Mouse (Mus musculus) regulatory T cell (primary cell): ENCODE measurements at regions not wholly inside any gene's neighbourhood (a gene's known extent, or its start where the extent isn't known, plus 50 kb on each side); places are given as distances from the start of the nearest gene placed in this dataset.

Source experiments
- in situ Hi-C: fragments of 300-600 bp; cut with MboI, MseI; formaldehyde crosslinking; loops from one replicate; pipeline ENCODE4 v1.15.1; 2025; ENCODE audit warnings: high pct_unique_total_duplicates

DNA sequence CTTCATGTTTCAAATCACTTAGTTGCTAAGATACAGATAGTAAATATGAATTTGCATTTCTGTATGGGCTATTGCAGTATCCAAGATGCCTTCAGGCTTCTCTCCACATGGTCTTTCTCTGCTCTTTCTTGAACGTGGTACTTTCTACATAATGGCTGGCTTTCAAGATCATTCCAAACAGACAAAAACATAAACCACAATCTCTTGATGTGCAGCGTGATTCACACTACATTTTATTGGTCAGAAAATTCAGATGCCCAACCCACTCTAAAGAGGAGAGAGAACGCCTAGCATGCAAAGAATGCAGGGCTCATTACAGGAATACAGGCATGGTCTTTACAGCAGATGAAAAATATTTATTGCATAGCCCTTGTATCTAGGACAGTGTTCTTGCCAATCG, 235.2 kb downstream of the Papss1 start:
- in situ Hi-C loops = loop anchor here (10.0 to 25.0 kb wide), 2 partner anchors 437 to 1675 kb away; no protein-coding TSS in a partner anchor

DNA sequence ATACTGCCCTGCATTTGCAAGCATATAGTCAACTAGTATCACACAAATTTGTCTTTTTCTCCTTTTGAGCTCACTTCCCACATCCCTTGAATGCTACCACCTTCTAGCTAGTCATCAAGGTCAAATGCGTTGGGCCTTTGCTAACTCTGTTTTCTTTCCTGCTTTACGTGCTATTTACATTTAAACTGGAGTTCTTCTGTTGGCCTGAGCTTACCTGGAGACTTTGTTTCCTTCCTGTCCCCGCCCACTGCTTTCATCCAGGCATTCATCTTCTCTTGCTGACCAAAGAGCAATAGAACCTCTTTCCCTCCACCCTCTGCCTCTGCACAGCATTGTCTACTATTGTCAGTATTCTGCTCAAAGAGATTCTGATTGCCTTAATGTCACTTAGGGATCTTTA, 237.0 kb downstream of the Papss1 start:
- in situ Hi-C loops = loop anchor here (25.0 kb wide), 1 partner anchor 439 kb away; no protein-coding TSS in a partner anchor

DNA sequence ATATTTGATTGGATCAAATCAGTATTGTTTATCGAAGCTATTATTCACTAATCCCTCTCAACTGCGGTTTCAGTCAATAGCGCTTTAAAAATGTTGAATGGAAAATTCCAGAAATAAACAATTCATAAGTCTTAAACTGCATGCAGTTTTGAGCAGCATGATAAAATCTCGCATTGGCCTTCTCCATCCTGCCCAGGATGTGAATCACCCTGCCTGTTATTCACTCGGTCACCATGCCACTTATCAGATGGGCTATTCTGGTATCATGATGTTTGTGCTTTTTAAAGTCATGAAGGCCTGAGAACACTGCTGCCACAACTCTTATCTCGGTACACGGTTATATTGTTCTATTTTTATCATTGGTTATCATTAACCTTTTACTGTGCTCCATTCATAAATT, 238.3 kb downstream of the Papss1 start:
- in situ Hi-C loops = loop anchor here (25.0 kb wide), 1 partner anchor 441 kb away; no protein-coding TSS in a partner anchor

DNA sequence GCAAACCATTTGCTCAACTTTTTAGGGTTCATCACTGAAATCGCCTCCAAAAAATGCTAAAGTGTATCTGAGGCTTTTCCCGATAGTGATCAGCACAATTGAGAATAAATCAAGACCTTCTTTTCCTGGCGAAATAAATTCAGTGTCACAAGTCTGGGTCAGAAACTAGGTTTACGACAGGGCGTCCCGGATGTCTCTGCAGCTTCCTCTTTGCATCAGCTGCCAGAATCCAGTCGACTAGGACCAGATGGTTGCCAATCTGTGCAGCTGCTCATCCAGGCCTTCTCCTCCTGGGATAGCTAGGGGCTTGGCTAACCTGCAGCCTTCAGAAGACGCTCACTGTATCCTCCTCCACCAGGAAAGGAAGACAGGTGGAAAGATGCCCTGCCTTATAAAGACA, 243.6 kb downstream of the Papss1 start:
- in situ Hi-C loops = loop anchor here (25.0 kb wide), 1 partner anchor 446 kb away; no protein-coding TSS in a partner anchor

DNA sequence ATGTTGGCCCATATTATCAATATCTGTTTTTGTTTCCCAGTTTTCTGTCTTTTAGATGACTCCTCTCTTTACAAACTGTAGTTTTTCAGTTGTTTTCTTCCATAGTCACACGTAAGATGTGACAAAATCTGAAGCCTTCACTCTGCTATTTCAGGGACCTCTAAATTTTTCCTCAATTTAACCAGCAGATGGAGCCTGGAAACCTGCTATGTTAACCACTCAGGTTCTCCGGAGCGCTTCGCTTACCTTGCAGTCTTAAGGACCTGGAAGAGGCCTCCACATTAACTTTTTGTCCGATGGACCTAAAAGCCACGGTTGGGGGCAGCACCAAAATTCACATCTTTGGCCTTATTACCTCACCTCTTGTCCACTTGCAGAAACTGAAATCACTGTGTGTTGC, 248.4 kb downstream of the Papss1 start:
- in situ Hi-C loops = loop anchor here (25.0 kb wide), 1 partner anchor 451 kb away; no protein-coding TSS in a partner anchor

DNA sequence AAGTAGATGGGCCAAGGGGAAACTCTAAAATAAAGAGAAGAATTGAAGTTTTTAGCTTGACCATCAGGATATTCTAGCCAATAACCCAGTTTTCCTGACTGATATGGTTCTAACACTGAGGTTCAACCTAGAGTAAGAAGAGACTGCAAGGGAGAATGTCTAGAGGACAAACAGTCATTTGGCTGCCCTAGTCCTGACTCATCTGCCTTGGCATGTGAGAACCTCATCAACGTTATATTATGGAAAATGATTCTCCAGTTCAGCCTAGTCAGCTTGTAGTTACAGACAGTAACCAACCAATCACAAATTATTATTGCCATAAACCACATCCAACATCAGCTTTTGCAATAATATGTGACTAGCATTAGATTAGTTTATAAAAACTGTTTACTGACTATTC, 254.2 kb downstream of the Papss1 start:
- in situ Hi-C loops = loop anchor here (25.0 kb wide), 1 partner anchor 457 kb away; no protein-coding TSS in a partner anchor

DNA sequence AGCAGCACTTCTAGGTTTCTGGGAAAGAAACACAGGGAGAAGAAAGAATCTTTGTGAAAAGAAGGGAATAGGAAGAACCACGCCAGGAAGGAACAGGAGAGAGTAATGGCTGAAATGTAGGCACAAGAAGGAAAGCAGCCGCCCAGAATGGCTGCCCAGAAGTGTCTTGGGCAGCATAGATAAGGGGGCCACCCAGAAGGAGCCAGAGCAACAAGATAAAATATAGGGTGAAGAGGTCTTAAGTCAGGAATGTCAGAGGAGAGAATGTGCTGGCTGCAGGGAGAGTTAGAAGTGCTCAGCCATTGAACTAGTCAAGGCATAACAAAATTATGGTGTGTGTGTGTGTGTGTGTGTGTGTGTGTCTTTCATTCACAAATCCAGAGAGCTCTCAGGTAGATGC, 227.7 kb upstream of the Dkk2 start:
- in situ Hi-C loops = no loop called here

DNA sequence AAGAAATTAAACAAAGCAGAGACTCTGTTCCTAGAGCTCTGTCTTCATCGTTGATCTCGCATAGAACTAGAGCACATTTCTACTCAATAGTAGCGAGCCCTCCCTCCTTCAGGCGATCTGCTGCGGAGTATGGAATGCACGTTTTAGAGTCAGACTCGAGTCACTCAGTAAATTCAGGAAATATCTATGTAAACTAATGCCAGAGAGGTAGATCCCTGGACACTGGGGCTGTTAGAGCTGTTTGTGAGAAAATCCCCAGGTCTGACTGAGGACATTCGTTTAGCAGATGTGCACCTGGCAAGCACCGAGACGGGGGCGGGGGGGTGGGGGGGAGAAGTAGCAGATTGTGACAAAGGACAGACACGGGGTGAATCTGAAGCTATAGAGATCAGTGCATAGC, 226.0 kb upstream of the Dkk2 start:
- in situ Hi-C loops = no loop called here

DNA sequence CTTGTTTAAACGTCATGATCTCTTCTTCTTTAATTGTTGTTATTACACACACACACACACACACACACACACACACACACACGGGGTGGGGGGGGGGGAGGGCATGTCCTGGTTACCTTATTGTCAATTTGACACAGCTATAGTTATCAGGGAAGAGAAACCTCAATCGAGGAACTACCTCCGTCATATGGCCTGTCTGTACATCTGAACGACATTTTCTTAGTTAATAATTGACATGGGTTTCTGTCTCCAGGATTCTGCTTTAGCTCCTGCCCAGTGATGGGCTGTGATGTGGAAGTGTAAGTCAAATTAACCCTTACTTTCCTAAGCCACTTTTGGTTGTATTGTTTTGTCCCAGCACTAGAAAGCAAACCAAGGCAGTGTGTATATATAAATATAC, 220.0 kb upstream of the Dkk2 start:
- in situ Hi-C loops = no loop called here

DNA sequence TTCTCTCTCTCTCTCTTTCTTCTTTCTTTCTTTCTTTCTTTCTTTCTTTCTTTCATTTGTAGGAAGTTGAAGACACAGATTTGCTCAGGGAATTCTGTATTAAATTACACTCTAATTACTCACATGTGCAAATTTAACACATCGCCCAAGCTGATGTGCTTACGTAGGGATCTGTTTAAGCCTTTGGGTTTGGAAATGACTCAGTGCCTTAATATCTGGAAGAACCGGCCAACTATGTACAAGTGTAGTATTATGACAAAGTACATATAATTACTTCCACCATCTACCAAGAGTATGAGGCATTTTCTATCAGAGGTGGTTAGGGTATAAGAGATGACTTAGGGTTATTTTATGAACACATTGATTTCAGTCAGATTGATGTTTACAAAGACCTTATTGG, 217.8 kb upstream of the Dkk2 start:
- in situ Hi-C loops = no loop called here

DNA sequence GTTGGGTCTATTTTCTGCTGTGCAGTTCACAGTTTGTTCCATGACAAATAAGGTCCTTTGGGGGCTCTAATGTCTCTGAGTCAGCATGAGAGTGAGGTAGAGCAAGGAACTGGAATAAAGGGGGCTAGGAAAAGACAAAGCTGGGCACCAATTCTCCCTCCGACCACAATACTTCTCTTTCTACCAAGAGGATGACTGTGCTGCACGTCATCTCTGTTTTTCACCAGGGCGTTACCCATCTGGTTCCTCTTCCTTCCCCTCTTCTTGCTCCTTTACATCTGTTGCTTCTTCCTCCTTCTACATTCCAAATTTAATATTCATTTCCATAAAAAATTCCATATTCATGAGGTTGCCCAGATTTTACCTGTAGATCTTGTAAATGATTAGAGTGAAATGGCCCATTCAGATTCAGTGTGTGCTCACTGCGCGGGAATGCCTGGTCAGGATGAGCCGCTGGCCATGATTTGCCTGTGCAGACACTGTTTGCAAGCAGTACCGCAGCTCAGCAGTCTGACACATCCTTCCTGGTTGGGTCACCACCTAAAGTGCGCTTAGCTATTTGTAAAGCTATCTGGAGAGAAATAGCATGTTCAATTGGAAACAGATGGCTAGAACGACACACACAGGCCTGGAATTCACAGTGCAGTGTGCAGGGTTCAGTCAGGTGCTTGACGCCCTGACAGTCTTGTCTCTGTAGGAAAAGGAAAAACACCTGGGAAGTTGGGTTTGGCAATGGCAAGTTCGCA, 216.7 kb upstream of the Dkk2 start:
- in situ Hi-C loops = no loop called here

DNA sequence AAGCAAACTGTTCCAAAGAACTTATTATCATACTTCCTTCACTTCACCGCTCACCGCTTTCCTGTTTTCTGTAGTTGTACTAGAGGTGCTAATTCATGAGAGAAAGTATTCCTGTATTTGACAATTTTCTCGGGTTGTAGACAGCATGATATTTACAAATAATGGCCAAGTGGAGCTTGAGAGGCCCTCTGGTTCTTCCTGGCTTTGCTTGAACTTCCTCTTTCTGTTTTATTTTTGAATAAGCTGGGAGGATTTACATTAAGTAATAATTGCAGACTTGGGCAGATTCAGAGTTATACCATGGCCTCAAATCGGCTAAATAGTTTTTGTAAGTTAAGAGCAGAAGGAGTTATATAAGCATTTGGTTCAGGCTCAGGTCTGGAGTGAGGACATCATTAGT, 215.8 kb upstream of the Dkk2 start:
- in situ Hi-C loops = no loop called here

DNA sequence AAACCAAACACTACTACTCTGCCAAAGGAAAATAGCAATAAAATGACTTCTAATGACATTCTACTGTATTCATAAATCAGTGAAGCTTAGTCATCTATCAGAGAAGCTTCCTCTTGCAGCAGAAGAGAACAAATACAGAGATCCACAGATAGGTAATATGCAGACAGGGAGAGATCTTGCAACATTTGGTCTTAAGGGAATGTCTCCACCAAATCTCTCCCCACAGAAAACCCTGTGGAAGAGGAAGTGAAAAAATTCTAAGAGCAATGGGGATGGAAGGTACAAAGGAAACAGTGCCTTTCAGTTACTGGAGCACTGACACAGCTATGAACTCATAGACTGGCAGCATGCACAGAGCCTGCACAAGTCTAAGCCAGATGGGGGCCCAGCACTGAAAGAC, 202.4 kb upstream of the Dkk2 start:
- in situ Hi-C loops = no loop called here

DNA sequence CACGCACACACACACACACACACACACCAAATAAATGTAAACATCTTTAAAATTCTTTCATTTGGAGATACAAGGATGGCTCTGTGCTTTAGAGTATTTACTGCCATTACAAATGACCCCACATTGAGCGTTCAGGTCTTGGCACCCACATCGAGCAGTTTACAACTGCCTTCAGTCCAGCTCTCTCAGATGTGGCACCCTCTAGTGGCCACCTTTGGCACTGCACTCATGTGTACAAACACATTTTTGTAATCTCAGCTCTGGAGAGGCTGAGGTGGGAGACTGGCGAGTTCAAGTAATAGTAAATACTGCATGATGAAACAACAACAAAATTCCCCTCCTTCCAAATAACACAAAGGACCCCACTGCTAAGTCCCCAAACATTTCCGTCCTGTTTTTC, 198.6 kb upstream of the Dkk2 start:
- in situ Hi-C loops = no loop called here

DNA sequence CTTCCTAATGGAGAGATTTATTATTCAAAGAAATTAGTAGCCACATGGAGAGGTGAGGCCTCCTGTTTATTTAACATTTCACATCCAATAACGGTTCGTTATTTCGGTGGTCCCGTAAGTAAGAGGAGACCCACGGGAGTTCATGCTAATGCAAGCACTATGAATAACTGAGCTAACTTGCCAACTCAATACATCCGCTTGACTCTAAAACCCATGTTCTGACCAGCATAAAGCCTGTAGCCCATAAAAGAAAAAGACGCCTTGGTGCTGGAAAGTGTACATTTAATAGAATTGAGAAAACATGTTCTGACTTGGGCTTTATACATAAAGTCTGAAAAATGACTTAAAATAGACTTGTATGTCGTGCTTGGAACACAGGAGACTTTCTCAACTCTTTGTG, 198.1 kb upstream of the Dkk2 start:
- in situ Hi-C loops = no loop called here

DNA sequence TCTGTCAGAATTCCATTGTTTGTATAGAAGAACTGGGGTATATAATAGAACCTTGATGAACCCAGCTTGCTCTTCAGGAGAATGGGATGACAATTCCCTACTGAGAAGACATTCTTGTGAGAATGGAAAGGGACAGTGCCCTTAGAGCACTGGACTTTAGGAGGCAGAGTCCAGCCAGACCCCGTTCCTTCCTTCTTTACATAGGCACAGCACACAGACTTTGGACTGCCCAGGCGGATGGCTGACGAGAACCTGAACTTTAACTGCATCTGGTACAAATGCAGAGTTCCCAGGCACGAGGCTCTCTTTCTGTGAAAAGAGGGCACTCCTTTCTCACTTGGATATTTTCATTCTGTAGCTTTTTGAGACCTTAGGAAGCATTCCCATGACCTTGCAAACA, 197.4 kb upstream of the Dkk2 start:
- in situ Hi-C loops = no loop called here

DNA sequence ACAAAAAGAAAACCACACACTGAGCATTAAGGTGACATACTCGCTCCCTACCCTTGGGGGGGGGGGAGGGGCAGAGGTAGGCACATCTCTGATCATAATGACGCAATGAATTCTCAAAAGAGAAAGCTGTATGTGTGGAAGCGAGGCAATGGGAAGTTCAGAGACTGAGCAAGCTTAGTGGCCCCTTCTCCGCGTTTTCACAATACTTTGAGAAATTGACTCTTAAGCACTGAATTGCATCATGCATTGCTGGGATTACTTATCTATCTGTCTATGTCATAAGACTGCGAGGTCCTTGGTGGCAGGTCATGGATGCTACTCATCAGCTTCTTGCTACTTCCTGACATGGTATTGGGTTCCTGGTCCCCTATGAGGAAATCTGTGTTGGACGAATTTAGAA, 193.2 kb upstream of the Dkk2 start:
- in situ Hi-C loops = no loop called here

DNA sequence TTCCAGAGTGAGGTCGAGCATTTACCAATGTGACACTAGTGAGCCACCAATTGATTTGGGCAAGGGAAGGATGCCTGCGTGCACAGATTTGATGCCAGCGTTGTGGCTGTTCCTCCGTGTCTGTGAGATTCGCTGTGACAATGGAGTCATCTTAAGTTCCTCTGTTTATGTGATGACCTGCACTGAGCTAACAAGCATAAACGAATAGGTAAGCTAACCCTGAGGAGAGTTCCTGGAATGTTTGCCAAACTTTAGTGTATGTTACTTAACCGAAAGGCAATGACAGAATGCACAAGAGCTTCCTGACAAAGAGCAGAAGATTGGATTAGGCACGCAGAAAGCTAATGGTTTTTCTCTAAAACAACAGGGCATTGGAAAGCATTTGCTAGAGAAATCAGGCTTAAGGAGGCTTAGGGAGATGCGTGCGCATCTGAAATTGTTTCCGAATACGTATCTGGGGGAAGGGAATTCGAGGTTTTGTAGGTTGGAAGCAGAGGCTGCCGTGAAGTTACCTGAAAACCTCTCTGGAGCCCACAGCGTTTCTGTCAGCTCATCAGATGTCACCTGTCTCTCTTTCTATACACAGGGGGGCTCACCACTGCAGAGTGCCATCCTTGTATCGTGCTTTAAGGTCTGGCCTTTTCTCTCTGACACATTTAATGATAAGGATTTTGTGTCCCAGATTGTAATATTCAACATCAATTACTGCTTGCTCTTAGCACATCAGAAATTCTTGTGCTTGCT, 191.9 kb upstream of the Dkk2 start:
- in situ Hi-C loops = no loop called here

DNA sequence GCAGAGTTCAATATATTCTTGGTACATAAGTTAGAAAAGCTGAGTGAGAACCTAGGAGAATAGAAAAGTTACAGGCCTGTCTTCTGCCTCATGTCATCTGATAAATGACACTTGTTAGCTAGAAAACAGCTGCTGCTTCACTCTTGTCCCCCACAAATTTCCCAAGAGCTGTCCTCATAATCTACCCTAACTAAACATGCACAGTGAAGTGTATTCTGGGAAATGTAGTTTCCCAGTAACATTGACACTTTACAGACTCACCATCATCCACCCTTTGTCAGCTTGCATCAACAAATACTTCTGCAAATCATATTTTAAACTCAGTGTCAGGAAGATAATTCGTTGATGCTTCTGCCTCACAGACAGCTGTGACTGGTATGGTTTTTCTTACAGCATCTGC, 190.0 kb upstream of the Dkk2 start:
- in situ Hi-C loops = no loop called here

DNA sequence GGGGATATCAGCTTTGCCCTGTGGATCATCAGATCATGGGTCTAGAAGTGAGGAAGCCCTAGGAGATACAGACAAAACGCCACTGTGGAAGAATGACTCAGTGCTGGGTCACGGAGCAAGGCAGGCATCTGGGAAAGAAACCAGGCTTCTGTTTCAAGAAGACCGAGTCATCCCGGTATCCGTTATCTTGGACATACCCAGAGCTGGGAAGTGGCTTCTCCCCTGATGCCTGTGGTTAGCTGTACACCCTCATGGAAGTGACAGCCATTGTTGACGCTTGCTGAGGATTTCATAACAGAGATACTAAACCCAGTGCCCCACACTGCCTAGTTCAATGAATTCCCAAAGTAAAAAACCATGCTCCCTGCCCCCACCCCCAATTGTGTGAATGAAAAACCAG, 171.6 kb upstream of the Dkk2 start:
- in situ Hi-C loops = no loop called here

DNA sequence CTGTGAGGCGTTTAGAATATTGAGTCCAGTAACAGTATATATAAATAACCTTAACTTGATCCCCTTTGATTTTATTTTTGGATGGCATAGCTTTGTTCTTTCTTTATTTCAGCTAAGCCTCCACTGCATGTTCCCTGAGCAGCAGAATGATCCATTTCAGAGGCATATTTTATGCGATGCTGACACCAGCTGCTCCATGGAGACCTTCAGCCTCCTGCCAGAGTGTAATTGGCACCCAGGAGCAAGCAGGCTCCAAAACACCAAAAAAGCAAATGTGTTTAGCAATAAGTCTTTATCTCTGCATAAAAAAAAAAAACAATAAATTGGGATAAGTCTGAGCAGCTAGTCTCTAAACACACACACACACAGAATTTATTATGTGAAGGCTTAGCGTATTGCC, 170.7 kb upstream of the Dkk2 start:
- in situ Hi-C loops = no loop called here

DNA sequence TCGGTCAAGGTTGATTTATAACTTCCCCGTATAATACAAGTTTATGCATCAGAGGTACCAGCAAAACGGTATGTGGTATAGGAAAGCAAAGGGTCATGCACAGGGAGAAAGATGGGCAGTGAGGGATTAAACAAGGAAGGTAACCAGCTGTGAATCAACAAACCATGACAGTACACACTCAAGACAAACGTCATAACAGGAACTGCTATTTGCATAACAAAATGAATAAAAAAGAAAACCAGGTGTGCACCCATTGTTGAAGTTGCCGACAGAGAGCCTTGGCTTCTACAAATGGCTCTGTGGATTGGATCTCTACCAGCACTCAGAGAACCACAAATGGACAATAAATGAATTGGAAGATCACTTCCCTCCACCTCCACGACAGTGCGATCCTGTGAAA, 170.1 kb upstream of the Dkk2 start:
- in situ Hi-C loops = no loop called here
